Mouse (Mus musculus): ENCODE data around the gene Ak4. TPM values are rescaled to one million over a fixed set of nuclear protein-coding genes. Genes with fewer than 3 reads are reported as not detected.

Ak4 gene
- polyA plus RNA-seq, 3 experiments from 2014 or later = 0.08 TPM; not detected in 2

DNA sequence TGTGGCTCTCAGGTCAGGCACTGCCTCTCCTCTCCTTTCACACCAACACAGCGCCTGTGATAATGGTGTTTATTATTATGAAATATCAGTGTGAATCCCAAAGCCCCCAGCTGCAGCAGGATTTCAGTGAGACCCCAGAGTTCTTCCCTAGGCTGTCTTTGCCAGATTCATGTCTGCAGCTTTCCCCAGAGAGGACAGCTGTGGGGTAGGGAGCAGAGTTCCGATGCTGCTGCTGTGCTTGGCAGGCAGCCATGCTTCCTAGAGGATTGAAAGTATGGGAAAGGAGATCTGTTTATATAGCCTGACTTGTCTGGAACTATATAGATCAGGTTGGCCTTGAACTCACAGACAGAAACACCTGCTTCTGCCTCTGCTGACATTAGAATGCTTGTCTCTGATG, 43.0 kb downstream of the Ak4 start:
- ATAC-seq = no peak

DNA sequence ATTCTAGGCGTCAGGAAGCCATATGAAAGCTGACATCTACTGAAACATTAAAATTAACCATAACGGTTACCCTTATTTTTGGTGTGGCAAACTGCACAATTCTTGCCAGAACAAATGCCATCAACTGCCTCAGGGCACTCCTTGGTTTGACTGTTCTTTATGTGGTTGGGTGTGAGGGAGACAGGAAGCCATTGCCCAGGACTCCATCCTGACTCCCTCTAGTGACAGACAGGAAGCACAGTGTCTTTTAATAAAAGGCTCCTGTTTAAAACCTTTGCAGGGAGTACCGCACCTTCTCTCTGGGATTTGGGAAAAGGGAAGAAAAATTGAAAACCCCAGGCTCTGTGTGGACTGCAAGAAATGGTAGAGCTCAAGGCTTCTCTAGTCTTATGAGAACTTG, 47.2 kb downstream of the Ak4 start:
- no peak for ATAC-seq

DNA sequence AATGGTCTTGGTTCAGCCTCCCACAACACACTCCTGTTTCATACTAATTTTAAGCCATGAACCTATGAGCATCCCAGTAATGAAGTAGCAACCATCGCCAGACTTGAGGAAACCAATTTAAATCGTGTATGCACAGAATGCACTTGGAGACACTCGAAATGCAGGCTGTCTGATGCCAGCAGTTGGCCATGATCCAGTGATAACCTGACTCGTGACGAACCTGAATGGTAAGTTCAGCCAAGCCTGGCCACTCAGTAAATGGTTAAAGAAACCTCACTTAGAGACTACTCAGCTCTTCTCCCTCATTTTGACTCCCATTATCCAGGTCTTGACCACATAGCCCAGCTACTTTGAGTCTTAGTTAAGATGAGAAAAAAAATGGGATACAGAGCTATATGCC, 50.2 kb downstream of the Ak4 start:
- ATAC-seq = no peak

DNA sequence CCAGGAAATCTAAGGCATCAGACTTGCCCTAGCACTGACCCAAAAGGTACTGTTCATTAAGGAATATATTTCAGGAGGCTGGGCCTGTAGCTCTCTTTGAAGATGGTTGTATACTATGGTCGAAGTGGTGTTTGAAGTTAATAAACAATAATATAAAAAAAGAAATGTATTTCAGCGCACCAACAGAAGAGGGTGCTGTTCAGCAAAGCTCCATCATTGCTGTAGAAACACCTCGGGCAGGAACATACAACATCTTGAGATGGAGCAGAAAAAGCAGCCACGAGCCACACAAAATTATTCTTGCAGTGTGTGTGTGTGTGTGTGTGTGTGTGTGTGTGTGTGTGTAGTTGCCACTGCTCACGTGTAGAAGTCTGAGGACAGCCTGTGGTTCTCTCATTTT, 51.5 kb downstream of the Ak4 start:
- no peak for ATAC-seq

DNA sequence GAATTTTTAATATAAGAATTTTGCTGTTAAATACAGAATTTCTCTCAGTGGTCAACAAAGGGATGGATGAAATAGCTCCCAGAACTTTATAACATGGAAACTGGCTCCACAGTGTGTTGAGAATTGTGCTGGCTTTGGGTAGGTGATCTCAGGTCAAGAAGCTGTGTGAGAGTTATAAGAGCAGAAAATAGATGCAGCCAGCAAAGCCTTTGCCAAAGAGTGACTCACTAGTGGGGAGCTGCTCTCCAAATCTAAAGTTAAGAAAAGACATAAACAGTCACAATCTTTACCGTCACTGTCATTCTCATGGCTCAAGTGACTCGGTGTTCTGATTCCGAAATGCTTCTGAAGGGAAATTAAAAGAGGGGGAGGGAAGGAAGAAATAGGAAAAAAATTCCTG, 53.7 kb downstream of the Ak4 start:
- ATAC-seq = no peak

DNA sequence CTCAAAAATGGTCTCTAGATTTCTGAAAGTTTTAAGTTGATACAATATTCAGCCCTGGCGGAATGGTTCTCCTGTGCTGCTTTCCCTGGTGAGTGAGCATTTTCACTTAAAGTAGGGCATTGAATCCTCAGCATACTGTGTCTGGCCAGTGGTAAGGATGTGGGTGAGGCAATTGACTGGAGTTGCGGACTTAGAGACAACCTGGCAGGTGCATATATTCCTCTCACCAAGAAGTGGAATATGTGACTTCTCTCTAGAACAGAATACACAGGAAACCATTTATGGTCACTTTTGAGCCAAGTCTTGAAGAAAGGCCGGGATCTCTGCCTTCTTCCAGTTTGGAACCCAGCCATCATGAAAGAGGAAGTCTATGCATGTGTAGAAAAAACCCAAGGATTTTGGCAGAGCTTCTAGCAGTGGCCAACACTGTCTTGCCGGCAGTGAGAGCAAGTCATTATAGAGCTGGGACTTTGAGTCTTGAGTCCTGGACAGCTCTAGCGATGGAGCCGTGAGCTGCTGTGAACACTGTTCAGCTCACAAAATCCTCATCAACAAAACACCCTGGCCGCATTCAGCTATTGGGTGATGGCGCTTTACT, 71.3 kb downstream of the Ak4 start:
- no peak for ATAC-seq

DNA sequence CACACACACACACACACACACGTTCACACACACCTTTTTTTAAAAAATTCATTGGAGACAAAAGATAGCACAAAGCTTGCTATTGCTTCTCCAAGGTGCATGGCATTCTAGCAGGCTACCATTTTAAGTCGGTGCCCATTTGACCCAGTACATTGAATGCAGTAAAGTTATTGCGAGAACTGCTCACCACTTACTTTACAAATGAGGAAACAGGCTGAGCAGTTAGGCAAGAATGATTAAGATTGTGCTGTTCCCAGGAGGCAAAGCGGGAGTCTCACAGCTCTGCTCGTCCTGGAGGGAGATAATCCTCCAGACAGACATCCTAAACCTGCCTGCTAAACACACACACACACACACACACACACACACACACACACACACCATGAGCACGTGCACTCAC, 72.6 kb downstream of the Ak4 start:
- ATAC-seq = no peak

DNA sequence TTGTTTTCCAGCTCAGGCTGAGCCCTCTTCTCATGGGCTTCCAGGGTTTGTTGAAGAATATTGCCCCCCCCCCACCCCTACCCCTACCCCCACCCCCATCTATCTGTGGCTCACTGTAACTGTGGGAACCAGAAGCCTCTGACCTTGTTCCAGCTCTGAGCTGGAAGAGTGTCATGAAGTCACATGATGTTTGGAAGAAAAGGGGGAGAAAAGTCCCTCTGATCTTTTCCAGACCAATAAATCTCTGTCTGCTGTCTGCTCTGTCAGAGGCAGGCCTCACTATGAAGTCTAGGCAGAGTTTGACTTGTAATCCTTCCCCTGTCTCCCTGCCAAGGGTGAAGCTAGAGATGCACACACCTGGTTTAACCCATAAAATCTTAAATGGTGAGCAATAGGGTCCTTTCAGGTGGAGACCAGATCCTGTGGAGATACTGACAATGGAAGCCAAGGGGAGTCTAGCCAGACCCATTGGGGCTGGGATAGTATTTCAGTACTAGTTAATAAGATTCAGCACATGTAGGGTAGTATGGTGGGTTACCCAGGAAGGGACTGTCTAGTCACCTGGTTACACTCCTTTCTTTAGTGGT, 74.6 kb downstream of the Ak4 start:
- ATAC-seq = no peak

DNA sequence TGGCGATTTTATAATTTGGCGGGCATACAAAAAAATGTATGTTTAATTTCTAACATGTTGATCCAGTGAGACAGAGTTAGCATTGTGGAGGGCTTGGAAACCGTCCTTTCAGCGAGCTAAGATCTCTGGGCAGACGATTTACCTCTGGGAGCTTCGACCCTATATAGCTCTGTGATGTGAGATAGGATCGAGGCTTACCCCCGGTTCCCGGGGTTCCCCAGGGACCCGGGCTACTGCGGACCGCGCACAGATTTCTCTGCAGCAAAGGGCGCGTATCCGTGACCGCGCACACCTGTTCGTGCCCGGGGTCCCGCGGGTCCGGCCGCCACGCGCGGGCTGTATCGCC, 77.1 kb downstream of the Ak4 start:
- no peak for ATAC-seq

DNA sequence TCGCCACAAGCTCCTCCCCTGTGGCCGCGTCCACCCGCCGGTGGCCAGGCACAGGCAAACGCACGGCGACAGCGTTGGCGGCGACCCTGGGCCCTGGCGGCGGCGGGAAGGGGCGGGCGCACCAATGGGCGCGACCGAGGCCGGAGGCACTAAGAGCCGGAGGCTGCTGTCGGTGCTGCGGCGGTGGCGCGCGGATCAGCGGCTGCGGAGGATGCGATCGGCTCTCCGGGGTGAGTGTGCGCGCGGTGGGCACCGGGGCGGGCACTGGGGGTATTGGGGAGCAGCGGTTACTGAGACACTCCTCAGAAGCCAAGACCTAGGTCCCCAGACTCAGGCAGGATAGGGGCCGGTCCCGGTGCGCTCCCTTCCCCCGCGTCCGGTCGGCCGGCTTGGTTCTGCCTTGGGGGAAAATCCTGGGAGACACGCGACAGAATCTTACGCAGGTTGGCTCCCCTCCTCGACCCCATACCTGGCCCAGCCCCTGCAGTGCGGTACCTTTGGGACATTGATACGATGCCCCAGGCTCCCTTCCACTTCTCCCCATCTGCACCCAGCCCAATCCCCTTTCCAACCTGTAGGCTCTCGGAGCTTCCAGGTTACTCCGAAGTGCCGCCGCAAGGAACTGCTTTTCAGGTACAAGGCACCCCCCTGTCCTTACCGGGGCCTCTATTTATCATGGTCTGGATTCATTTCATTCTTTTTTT, 77.6 kb downstream of the Ak4 start, which contains the start of gene Dnajc6:
TSS of gene Dnajc6 (plus strand) at position 115 of the 704 bp plus-strand sequence.
- ATAC-seq = peak; percentile 70

DNA sequence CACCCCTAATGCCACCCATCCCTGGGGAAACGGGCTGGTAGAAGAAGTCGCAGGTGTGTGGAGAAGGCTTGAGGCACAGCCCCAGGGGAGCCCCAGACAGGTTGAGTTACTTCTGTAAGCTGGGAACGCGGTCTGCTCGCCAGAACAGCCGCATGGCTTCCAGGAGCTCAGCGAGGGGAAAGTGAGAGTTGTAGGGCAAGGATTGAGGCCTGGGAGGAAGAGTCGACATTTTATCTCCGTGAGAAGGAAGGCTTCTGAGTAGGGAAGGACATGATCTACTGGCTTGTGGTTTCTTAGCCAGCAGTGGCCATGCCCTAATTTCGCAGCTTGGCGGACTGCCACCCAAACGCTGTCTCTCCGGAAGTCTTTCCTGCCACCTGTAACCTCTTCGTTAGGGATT, 78.3 kb downstream of the Ak4 start:
- no peak for ATAC-seq

DNA sequence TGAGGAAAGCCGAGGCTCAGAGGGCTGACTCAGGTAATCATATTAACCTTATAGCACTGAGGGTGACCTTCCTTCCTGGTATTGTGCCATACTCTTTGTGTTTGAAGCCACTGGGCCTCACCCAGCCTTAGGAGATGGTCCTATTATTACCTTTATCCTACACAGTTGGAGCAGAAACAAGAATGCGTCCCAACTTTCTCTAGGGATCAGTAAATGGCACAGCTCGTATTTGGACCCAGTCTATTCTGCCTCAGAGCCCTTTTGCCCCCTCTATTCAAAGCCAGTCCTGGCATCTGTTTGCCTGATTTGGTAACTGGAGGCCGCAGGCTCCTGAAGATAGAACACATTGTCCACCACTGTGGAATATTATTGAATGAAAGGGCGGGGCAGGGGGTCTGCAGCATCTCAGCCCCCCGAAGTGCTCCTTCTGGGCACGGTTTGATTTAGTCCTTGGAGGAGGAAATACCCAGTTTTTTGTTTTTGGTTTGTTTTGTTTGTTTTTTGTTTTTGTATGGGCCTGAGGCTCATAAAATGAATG, 85.5 kb downstream of the Ak4 start:
- no peak for ATAC-seq

DNA sequence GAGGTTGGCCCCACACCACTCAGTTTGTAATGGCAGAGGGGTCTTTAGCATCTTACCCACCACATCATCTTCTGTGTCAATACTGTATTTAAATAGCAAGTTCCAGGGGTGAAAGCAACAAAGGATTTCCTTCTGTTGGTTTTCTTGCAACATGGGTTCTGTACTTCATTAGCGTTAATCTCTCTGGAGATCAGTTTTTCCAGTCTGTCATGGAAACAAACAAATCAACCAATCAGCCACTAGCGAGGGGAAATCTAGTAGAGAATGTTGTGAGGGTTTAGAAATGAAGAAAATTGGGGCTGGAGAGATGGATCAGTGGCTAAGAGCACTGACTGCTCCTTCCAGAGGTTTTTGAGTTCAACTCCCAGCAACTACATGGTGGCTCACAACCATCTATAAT, 86.9 kb downstream of the Ak4 start:
- no peak for ATAC-seq

DNA sequence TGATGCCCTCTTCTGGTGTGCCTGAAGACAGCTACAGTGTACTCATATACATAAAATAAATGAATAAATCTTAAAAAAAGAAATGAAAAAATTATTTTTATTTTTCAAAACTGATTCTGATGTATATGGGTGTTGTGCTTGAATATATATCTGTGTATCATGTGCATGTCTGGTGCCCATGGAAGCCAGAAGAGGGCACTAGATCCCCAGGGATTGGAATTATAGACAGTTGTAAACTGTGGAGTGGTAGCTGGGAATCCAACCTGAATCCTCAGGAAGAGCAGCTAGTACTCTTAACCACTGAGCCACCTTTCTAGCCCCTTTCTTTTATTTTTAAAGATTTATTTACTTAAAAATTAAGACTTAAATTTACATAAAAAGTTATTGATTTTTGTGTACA, 87.3 kb downstream of the Ak4 start:
- no peak for ATAC-seq

DNA sequence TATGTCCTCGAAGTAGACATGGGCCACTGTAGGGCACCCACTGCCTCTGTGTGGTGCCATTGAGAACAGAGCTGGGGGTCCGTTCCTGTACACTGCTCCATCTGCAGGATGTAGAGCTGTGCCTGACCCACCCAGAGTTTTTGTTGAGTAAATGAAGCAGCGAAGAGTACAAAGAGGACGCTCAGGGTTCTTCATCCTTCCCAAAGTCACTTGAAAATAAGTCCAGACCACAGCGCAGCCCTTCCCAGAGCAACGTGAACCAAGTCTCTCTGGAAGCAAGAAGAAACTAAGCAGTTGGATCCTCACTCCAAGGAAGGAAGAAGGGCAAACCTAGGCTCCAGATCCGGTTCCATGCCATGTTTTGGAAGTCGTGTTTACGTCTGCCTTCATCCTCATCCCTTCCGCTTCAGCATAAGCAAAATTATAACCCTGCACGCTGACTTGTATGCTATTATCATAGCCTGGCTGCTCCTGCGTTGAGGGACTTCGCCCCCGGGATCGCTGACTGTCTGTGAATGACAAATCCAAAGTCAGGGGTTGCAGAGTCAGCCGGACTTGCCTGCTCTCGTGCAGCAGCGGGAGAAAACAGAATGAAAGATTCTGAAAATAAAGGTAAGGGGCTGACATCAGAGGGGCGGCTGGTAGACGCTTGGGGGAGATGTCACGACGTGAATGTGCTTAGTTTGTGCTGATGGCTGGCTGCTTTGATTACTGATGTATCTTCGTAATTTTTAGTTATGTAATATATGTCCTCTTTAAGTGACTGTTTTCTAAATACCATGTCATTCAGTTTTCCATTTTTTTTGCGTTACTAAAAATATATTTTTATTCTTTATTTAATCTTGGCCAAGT, 88.7 kb downstream of the Ak4 start:
- peak; percentile 39 for ATAC-seq

DNA sequence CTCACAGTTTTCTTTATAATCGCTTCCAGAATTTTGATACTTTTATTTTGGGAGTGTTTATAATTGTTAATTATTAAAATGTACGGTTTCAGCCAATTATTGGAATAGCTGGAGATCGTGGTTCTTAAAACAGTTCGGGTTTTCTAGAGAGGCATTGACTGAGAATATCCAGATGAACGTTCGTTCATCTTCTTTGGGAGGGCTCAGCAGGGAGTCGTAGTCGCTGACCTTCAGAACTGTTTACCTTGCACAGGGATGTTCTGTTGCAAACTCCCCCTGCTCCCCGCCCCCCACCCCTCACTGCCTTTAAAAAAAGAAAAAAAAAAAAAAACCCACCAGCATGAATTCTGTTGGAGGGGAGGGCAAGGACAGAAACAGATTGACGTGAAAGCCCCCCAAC, 89.4 kb downstream of the Ak4 start:
- no peak for ATAC-seq

DNA sequence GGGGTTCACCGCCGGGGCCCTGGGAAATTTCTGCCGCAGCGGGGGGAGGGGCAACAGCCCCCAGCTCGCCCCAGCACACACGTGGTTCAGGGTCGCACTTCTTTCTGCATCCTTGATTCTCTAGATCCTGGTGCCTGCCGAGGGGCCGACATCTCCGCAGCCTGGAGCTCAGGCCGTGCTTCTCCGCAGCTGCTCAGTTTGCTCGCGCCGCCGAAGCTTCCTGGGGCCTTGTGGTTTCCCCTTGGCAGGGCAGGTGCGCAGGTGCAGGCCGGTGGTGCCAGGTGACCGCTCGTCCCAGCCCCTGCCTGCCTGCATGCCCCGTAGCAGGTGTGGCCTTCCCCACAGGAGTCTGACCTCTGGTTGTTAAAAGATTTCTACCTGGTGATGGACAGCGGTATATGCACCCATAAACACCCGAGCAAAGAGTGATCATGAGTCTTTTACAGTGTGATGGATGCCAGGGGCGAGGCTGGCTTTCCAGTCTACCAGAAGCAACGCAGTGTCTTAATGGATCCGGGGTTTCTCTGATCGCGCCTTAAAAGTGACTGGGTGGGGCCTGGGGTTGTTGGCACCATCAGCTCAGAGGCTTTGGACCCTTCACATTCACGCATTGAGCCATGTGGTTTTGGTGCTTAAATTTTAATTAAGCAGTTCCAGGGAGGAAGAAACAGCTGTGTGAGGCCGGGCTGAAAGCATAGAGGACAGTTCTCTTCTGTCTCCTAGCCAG, 89.9 kb downstream of the Ak4 start:
- peak; percentile 41 for ATAC-seq

DNA sequence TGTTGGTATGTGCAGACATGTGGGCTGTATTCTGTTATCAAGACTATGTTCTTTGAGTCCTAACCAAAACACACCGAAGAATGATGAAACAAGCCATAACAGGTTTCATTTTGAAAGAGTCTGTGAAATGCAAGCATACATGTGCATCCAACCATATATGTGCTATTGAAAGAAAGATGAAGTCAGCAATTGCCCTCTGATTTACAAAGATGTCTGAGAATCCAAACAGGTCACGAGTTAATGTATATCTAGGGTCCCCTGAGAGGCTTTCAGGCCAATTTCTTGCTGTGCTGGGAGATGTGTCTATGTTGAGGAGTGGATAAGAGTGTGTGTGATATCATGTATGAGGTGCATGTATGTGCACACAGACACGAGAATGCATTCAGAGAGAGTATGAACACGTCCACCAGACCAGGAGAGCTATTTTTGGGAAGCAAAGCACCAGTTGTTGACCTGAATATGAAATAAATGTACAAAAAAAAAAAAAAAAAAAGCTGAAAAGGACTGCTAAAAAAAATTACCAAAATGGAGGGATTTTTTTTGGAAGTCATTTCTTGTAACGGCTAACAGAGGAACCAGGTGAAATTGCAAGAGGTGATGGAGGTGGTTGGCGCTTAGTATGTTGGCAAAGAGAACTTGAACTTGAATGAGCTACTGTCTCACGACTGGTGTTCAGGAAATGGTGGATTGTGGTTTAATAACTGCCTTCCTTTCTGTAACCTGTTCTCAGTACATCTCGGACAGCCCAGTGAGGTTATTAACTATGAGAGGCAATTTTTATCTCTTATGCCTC, 91.2 kb downstream of the Ak4 start:
- ATAC-seq = no peak

DNA sequence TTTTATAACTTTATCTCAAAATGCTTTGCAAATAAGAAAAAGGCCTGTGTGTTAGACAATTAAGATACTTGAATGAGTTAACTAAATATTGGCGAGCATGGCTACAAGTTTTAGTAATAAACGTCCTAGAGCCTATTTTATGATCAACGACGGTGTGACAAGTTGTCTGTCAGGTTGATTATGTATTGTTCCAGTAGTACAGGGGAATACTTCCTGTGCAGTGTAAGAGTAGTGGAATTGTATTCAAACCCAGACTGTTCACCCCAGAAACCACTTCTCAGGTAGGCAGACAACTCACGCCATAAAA, 91.8 kb downstream of the Ak4 start:
- ATAC-seq = no peak

DNA sequence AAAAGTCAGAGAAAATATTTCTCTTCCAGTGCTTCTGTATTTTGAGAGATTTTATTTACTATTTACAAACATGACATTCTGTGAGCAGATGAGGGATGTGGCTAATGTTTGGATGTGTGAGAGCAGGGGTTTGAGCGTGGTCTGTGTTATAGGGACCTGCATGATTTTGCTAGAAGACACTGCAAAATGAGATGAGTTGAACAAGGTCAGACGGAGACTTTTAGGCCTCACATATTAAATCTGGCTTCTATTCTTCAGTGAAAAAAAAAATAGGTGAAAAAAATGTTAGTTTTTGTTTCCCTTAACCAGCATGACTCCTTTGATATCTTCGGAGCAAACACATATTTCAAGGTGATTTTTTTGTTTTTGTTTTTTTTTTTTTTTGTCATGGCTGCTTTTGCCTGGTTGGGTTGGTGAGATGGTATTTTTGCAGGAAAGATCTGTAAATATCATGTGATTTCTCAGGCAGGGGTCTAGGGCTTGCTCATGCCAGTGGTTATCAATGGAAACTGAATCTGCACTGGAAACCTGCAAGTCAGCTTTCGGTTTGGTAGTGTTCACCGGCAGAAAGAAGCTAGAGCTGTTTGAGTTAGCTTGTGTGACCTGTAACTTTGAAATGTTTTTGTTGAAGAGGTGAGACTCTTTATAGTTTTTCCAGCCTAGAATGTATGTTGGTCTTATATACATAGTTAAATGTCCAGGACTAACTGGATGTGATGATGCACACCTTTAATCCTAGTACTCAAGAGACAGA, 92.9 kb downstream of the Ak4 start:
- peak; percentile 34 for ATAC-seq

DNA sequence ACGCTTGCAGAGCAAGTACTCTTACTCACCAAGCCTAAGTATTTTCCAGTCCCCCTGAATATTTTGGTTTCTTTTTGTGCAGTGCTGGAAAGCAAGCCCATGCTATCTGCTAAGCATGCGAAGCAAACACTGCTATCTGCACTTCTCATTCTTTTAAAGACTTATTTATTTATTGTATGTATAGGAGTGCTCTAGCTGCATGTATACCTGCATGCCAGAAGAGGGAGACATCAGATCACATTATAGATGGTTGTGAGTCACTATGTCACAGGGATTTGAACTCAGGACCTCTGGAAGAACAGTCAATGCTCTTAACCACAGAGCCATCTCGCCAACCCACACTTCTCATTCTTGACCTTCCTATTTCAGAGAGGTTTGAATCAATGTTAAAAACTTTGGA, 94.2 kb downstream of the Ak4 start:
- ATAC-seq = no peak

Measured in inflammation-experienced regulatory T-cells, adult 6 months (primary cell).